Mouse (Mus musculus): ENCODE data around the gene Rpl9-ps6.

GRCm38 (mm10) chr19:32493471-32493870 lies 27.1 kb upstream of the Rpl9-ps6 start:
- TF ChIP-seq CTCF (IDR thresholded peaks at IDR 0.05; ENCODE audit: low read depth), result no peak
- no peak for TF ChIP-seq EP300 (IDR thresholded peaks at IDR 0.05; ENCODE audit: low read depth)
